Mouse (Mus musculus) gastrocnemius, adult 8-10 months (tissue): ENCODE data around the gene Poc1b. TPM values are rescaled to one million over a fixed set of nuclear protein-coding genes. Genes with fewer than 3 reads are reported as not detected.

Experiments
- DNase-seq, 2 experiments: peaks; one replicate each; pipeline ENCODE4 v3.0.0; 2022; ENCODE audit warnings: low spot score in 2 of 2
- total RNA-seq, 4 experiments: library from RNA; stranded (reverse); gene quantifications; 2 replicates each; pipeline ENCODE4 v1.2.4; 2022

Gene Poc1b
- total RNA-seq, 4 experiments from 2014 or later = 2.4 to 5.5 (median 3.7) TPM

- DNase-seq = no peak
Observed at GRCm38 (mm10) chr10:99221540-99221939, 114.7 kb downstream of the Poc1b start.

- no peak for DNase-seq
Observed at GRCm38 (mm10) chr10:99222726-99223125, 115.9 kb downstream of the Poc1b start.

GRCm38 (mm10) chr10:99224218-99224617 is 117.4 kb downstream of the Poc1b start:
- no peak for DNase-seq

- no peak for DNase-seq
Observed at GRCm38 (mm10) chr10:99226782-99227181, 119.9 kb downstream of the Poc1b start.

- DNase-seq = no peak
Observed at GRCm38 (mm10) chr10:99227968-99228864, 121.4 kb downstream of the Poc1b start.

GRCm38 (mm10) chr10:99229031-99229684 is 122.3 kb downstream of the Poc1b start:
- DNase-seq = no peak

- DNase-seq = no peak
Observed at GRCm38 (mm10) chr10:99232518-99233227, 125.8 kb downstream of the Poc1b start.

- no peak for DNase-seq
Observed at GRCm38 (mm10) chr10:99234336-99234735, 127.5 kb downstream of the Poc1b start.

GRCm38 (mm10) chr10:99235081-99235480 is 128.2 kb downstream of the Poc1b start:
- no peak for DNase-seq

GRCm38 (mm10) chr10:99237205-99237832 is 130.5 kb downstream of the Poc1b start:
- DNase-seq = no peak

GRCm38 (mm10) chr10:99238537-99238936 is 131.7 kb downstream of the Poc1b start:
- DNase-seq = no peak

GRCm38 (mm10) chr10:99241284-99241828 is 134.5 kb downstream of the Poc1b start:
- DNase-seq = no peak

GRCm38 (mm10) chr10:99241829-99242711 is 135.2 kb downstream of the Poc1b start:
- DNase-seq = no peak

- DNase-seq = no peak
Observed at GRCm38 (mm10) chr10:99242721-99243120, 135.9 kb downstream of the Poc1b start.

GRCm38 (mm10) chr10:99243907-99244489 is 137.2 kb downstream of the Poc1b start:
- DNase-seq = no peak

- DNase-seq = no peak
Observed at GRCm38 (mm10) chr10:99244655-99245260, 137.9 kb downstream of the Poc1b start.

GRCm38 (mm10) chr10:99246797-99247508 is 140.1 kb downstream of the Poc1b start:
- DNase-seq = no peak
